Mouse (Mus musculus) common myeloid progenitor, adult 5-6 weeks (primary cell): ENCODE measurements around the gene Znrf4. TPM values are rescaled to one million over a fixed set of nuclear protein-coding genes. Genes with fewer than 3 reads are reported as not detected.

Source experiments
- ATAC-seq: replicated peaks from 2 replicates; pipeline ENCODE4 v1.8.0; 2016; ENCODE audit warnings: low read depth, mild to moderate bottlenecking, moderate TSS enrichment, inconsistent platforms; ENCODE audit not compliant: poor library complexity, severe bottlenecking
- total RNA-seq: library from RNA; stranded (forward); fragments of 200-1000, 187-1606 nt; gene quantifications from 2 replicates; pipeline ENCODE4 v1.2.3, GENCODE M21; 2017

The Znrf4 gene
- total RNA-seq, result not detected in 2 replicates

DNA sequence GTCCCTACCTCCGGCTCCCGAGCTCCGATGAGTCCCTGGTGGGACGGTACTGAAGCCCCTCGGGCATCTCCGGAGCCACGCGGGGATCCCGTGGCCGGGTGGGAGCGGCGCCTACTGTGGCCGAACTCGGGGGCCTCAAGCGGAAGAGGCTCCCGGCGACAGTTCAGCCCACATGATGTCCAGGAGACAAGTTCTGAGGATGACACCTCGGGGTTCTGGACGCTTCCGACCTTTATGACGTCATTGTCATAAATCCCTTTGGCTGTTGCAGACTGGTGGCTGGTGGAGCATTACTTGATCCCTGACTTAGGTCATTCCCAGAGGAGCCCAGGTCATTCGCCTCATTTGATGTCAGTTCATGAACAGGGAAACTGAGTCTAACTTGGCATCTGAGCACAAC, at the start of gene Znrf4:
Gene Znrf4 (minus strand): TSS at position 122 of the 400 bp plus-strand sequence.
- no peak for ATAC-seq

GRCm38 (mm10) chr17:56561866-56562265, 49.6 kb upstream of the Znrf4 start:
- no peak for ATAC-seq

- no peak for ATAC-seq
Measured at GRCm38 (mm10) chr17:56560131-56560530, 47.9 kb upstream of the Znrf4 start.

GRCm38 (mm10) chr17:56559386-56559785, 47.2 kb upstream of the Znrf4 start:
- no peak for ATAC-seq

- peak; percentile 60 for ATAC-seq
Measured at GRCm38 (mm10) chr17:56558448-56558847, 46.2 kb upstream of the Znrf4 start.

DNA sequence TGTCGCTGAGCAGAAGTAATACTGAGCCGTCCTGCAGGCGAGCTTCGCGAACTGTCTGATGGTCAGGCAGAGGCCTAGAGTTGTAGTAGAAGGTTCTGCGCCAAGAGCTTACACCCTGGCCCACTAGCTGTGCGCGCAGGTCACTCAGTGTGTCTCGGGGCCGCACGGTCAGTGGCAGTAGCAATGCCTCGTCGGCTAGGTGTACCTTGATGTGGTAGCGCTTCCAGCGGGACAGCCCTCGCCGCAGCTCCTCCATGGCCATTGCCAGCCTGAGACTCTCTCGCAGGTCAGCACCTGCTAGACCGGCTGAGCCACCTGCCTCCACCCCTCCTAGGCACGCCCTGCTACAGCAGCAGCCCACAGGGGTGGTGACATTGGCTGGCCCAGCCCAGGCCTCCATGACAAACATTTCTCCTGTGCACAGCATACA, 41.9 kb upstream of the Znrf4 start, which contains the start of gene Gm20219:
Gene Gm20219 (minus strand): TSS at position 266 of the 430 bp plus-strand sequence.
- ATAC-seq, result no peak

- ATAC-seq, result peak; percentile 79
Measured at GRCm38 (mm10) chr17:56552781-56553363, 40.6 kb upstream of the Znrf4 start.

GRCm38 (mm10) chr17:56551841-56552581, 39.8 kb upstream of the Znrf4 start:
- no peak for ATAC-seq

GRCm38 (mm10) chr17:56550784-56551475, 38.7 kb upstream of the Znrf4 start:
- ATAC-seq, result no peak

- no peak for ATAC-seq
Measured at GRCm38 (mm10) chr17:56548605-56549105, 36.4 kb upstream of the Znrf4 start.

DNA sequence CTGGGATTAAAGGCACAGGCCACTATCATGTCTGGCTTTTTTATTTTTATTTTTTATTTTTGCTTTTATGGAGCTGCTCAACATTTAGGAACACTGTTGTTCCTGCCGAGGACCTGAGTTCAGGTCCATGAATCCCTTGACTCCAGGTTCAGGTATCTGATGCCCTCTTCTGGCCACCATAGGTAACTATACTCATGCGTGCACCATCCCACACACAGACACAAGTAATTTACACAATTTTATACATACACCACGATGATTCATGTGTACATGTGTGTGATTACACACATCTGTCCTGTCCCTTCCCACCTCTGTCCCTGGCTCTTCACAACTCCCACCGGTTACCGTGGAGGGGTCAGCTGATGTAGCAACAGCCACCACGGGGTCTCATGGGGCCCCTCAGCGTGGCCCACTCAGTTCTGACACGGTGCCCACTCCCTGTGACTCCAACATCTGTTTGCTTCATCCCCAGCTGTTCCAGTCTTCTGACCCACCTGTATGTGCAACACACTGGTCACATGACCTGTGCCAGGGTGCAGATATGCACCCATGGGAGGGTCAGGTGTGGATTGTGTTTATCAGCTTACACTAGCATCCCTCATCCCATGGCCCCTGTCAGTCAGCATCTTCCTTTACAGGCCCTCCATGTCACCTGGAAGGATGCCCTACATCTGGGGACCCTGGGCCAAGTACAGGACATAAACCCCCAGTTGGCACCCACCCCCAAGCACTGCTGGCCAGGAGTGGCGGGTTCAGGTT, 35.8 kb upstream of the Znrf4 start:
- no peak for ATAC-seq

DNA sequence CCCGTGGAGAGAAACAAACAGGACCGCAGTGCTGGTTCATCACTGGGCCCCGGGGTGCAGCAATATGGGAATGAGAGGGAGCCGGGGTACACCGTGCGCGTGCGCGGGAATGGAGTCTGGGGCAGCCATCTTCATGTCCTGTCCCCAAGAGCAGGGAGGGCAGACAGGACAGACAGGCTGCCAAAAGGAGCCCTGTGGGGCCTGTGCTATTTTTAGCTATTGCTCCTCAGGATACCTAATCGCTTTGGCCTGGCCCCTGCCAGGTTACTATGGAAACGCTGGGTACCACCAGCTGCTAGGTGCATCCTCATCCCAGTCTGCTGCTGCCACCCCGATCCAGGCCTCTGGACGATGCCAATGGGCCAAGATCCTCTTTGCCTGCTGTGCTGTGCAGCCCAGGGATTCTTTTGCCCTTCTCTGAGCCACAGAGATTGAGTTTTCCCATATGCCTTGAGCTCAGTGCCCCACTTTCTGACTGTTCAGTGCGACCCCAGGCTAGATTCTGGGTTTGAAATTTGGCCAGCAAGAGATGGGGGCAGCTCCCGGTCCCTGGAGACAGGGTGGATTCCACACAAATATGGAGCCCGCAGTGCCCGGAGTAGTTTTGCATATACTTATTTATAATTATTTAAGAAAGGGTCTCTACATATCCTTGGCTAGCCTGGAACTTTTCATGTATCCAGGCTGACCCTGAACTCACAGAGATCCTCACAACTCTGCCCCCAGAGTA, 35.0 kb upstream of the Znrf4 start:
- no peak for ATAC-seq

DNA sequence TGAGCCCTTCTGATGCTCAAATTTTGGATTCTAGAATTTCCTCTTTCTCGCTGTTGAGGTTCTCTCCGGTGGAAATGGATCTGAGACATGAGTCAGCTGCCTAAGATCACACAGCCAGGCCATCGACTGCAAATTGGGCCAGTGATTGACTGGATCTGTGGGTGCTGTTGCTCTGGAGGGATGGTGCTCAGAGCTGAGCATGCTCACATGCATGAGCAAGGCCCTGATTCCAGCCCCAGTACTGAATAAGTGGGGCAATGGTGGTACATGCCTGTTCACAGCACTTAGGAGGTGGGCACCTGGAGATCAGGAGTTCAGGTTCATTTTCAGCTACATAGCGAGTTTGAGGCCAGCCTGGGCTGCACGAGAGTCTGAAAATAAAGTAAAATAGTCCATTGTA, 34.3 kb upstream of the Znrf4 start:
- ATAC-seq, result no peak

GRCm38 (mm10) chr17:56545945-56546344, 33.7 kb upstream of the Znrf4 start:
- ATAC-seq, result 0 out of 2 replicates have a peak, but pooled peaks have one; percentile 43

- no peak for ATAC-seq
Measured at GRCm38 (mm10) chr17:56544699-56545387, 32.6 kb upstream of the Znrf4 start.

- 0 out of 2 replicates have a peak, but pooled peaks have one; percentile 15 for ATAC-seq
Measured at GRCm38 (mm10) chr17:56543684-56544224, 31.5 kb upstream of the Znrf4 start.

DNA sequence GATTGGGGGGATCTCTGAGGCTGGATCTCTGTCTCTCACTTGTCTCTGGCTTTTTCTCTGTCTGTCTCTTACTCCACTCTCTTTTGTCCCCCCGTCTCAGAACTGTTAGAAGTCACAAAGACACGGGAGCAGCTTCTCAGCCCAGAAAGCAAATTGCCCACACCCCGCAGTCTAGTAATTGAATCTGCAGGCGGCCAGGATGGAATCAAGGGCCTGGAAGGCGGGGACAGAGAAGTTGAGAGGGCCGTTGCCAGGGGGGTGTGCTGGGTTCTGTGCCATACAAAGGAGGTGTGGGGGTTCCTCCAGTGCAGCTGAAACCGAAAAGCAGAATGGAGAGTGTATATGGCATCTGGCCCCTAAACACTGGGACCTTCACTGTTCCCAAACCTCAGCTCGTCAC, 30.5 kb upstream of the Znrf4 start:
- ATAC-seq, result no peak

DNA sequence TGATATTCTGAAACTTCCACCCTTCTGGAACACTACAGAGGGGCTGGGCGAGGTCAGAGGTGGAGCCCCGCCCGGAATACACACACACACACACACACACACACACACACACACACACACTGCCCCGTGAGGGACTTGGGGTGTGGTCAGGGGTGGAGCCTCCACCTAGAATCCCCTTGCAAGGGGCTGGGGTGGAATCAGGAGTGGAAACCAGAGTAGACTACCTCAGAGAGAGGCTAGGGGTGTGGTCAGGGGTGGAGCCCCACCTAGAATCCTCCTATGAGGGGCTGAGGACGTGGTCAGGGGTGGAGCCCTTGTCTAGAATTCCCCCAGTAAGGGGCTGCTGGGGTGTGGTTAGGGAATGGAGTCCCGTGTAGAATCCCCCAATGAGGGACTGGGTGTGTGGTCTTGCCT, 28.3 kb upstream of the Znrf4 start:
- peak; percentile 45; the same call in 1 of the 2 replicates for ATAC-seq
